Mouse (Mus musculus) layer of hippocampus, adult 18-20 months (tissue): Measurements from ENCODE around the gene Olfr432. TPM values are rescaled to one million over a fixed set of nuclear protein-coding genes. Genes with fewer than 3 reads are reported as not detected.
"Not testable (repeated sequence)": the region's sequence is repeated elsewhere in the genome, so short reads cannot be mapped to it uniquely, and the experiment has no call there.

Experiments
- DNase-seq, 2 experiments: peaks; one replicate each; pipeline ENCODE4 v3.0.0; 2022; ENCODE audit warnings: low spot score in 2 of 2
- long read RNA-seq: library from polyadenylated mRNA; stranded (forward); transcript quantifications from one replicate; pipeline ENCODE4 v2.0.0, GENCODE M21; 2021
- total RNA-seq, 2 experiments: library from RNA; stranded (reverse); gene quantifications; 2 replicates each; pipeline ENCODE4 v1.2.3; 2021

Gene Olfr432
- total RNA-seq = not detected
- long read RNA-seq = 0 reads

DNA sequence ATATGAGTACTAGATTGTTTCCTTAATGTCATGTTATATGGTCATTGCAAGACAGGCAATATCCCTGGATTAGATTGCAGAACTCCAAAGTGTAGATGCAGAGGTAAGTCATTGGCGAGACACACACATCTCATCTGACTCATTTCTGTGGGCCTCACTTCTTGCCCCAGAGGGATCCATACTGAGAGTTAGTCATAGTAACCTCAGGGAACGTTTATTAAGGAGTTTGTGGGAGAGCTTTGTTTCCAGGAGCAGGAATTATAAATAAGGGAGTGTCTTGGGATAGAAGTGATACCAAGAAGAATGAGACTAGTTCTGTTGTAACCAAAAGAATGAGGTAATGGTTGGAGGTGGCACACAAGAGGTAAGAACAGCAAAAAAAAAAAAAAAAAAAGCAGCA, at the start of gene Olfr432:
TSS of gene Olfr432 (plus strand) at position 313 of the 400 bp plus-strand sequence.
- DNase-seq = no peak

DNA sequence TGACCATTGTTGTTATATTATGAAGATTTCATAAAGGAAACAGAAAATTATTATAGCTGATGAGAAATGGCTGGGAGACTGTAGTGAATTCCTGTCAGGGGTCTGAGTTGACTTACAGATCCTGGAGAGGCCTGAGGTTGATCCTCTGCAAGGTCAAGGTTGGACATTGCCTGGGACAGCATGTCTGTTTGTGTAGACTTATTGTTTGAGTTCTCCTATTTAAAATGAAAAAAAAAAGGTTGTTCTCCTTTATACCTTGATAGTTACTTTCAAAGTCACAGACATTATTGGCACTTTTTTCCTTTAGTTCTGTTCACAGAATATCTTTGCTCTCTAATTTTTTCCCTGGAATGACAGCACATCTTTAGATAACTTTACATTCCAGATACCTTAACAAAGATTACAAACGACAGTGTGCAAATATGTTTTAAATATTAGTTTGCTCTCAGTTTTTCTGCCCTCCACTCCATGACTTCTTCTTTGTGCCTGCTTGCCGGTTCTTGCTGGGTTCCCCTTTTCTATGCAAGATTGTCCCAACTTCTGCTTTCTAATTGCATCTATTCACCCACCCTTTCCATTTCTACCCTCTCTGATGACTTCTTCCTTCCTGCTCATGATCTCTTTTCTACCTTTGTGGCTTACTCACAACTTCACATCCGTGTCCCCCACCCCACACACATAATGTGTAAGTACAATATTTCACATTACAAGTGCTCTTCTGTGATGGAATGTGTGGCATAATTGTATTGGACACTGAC, 44.5 kb upstream of the Olfr432 start:
- not testable (repeated sequence) for DNase-seq

DNA sequence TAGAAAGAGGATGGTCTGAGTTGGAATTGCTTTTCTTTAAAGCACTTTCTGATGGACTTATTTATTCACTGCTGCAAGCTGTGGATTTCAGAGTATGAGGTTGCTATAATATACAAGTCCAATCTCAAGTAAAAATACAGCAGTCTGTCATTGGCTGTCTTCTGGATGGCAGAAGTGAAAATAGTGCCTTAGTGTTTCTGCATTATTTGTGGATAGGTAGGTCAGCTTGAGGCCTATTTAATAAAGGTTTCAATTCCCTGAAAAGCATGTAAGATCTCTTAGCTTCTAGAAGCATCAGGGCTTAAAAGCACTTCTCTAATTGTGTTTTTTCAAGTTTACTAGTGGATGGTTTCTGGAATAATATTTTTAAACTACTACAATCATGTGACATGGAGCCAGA, 42.0 kb upstream of the Olfr432 start:
- not testable (repeated sequence) for DNase-seq

DNA sequence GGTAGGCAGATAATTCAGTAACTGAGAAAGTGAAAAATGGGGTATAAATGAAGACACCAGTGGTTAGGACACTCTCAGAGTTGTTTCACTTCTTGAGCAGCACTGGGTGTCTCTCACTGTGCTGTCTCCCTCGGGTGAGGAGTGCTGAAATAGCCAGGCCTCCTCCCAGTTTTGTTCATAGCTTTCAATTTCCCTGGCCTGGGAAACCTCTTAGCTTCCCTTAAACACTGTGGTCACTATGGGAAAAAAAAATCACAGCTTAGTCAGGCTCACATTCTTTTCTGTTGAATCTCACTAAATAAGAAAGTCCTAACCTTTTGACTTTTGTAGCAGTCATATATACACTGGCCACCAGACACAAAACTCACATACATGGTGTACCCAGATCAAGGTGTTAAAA, 17.3 kb upstream of the Olfr432 start, which contains the start of gene Ifi205:
TSS of gene Ifi205 (minus strand) at position 113 of the 400 bp plus-strand sequence.
- DNase-seq = no peak

DNA sequence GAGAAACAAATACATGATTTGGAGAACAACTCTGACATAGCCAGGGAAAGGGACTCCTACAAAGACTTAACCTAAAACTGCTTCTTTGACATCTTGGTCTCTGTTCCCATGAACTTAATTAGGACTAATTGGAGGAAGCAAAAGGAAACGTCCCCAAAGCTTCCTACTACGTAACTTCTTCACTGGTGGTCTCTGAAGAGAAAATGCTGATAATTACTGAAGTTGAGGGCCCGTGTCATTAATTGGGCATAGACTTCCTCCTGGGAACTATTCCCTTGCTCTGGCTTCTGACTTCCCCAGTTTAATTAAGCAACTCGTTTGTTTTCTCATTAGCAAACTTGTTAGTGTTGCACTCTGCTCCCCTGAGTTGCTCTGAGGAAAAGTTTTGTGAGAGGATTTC, 13.2 kb upstream of the Olfr432 start:
- no peak for DNase-seq

DNA sequence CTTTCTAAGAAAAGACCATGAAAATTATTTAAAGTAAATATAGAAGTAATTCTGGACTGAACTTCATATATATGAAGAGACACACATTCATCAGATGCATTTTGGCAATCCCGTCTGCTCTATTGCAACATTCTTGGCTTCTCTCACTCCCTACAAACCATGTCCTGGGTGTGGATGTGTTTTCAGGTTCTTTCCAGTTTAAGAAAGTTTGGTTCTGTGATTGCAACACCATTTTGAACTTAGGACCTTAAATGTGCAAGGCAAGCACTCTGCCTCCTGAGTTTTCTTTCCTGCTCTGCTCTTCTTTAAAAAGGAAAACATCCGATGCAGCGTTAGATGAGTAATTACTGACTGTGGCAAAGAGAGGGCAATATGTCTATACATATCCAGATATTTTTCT, 10.5 kb upstream of the Olfr432 start:
- no peak for DNase-seq

DNA sequence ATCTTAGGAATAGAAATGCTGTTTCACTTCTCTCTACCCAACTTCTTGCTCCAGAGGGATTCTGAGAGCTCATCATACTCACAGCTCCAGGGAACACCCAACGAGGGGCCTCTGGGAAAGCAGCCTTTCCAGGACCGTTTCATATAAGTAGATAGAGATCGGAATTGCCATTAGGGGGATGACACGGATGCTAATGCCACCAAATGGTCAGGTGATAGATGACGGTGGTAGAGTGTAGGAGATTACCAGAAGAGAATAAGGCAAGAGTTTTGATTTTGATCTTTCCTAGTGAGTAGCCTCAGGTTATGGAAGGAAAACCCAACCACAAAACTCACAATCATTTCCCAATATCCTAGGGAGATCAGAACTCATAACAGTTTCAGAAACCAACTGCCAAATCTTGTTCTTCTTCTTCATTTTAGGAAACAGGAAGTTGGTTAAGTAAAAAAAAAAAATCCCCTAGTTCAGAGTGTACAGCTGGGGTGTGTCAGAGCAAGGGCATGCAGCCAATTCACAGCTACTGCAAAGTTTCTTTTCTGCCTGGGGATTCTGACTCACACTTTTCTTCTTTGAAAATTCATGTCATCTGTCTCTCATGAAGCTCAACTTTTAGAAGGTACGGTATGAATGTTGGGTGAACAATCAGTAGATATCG, 8.4 kb upstream of the Olfr432 start, which contains the start of gene Olfr433:
TSS of gene Olfr433 (plus strand) at position 183 of the 655 bp plus-strand sequence.
- peak; percentile 6 to 27 for DNase-seq

DNA sequence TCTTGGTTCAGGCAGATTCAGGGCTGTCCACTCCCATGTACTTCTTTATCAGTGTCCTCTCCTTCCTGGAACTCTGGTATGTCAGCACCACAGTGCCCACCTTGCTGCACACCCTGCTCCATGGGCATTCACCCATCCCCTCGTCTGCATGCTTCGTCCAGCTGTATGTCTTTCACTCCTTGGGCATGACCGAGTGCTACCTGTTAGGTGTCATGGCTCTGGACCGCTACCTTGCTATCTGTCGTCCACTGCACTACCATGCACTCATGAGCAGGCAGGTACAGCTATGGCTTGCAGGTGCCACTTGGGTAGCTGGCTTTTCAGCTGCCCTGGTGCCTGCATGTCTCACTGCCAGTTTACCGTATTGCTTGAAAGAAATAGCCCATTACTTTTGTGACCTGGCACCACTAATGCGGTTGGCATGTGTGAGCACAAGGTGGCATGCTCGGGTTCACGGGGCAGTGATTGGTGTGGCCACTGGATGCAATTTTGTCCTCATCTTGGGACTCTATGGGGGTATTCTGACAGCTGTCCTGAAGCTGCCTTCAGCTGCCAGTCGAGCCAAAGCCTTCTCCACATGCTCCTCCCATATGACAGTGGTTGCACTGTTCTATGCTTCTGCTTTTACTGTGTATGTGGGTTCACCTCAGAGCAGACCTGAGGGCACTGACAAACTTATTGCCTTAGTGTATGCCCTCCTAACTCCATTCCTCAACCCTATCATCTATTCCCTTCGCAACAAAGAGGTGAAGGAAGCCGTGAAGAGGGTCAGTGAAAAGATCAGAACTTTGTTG, 6.7 kb upstream of the Olfr432 start:
- not testable (repeated sequence) for DNase-seq

DNA sequence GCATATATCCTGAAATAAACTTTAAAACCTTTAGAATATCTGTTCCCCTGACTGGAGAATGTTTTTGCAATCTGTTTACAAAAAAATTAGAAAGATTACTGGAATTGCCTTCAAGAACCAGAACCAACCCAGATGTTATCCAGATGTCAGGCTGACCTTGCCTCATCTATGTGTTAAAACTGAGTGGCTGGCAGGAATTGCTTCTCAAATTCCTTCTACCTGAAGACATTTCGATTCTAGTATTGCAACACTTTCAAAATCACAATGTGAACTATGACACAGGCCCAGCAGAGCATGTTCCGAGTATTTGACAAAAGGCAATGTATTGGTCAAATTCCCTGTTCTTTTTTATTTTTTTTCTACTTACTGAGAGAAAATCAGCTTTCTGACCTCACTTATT, 4.6 kb upstream of the Olfr432 start:
- no peak for DNase-seq

DNA sequence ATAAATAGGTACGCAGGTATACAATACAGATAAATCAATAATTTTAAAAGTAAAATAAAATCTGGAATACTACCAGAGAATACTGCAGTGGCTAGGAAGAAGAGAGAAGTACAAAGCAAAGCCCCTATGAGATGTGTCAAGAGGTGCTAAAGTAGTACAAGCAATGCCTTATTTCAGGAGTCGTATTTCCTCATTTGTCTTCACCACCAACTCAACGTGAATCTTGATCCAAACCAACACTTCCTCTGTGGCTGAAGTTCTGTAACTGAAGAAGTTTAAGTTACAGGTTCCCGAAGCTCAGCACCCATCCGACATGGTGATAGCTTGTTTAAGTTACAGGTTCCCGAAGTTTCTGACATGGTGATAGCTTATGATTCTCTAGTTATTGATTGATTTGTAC, 778 bp upstream of the Olfr432 start:
- DNase-seq = not testable (repeated sequence)

DNA sequence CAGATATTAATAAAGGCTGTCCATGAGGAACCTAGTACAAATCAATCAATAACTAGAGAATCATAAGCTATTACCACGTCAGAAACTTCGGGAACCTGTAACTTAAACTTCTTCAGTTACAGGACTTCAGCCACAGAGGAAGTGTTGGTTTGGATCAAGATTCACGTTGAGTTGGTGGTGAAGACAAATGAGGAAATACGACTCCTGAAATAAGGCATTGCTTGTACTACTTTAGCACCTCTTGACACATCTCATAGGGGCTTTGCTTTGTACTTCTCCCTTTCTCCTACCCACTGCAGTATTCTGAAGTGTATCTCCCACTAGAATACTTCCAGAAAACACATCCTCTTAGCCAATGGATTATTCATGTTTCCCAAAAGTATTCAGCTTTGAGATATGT, 352 bp downstream of the Olfr432 start:
- not testable (repeated sequence) for DNase-seq

DNA sequence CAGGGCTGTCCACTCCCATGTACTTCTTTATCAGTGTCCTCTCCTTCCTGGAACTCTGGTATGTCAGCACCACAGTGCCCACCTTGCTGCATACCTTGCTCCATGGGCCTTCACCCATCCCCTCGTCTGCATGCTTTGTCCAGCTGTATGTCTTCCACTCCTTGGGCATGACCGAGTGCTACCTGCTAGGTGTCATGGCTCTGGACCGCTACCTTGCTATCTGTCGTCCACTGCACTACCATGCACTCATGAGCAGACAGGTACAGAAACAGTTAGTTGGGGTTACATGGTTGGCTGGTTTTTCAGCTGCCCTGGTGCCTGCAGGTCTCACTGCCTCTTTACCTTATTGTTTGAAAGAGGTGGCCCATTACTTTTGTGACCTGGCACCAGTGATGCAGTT, 1.5 kb downstream of the Olfr432 start:
- DNase-seq = no peak

DNA sequence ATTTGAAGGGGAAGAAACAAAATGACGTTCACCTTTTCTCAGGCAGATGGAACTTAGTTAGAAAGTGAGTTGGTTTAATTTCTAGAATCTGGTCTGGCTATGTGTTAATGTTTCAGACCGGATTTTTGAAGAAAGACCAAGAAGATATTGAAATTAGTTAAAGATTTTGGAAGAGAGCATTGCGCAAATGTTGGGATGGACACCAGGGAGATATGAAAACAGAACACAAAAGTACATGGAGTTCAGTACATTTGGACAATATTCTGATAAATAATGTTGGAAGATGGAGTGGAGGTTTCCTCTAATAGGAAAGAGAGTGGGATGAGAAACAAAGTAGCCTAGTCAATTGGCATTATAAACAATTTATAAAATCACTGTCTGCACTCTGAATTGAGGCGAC, 2.5 kb downstream of the Olfr432 start:
- DNase-seq = no peak

DNA sequence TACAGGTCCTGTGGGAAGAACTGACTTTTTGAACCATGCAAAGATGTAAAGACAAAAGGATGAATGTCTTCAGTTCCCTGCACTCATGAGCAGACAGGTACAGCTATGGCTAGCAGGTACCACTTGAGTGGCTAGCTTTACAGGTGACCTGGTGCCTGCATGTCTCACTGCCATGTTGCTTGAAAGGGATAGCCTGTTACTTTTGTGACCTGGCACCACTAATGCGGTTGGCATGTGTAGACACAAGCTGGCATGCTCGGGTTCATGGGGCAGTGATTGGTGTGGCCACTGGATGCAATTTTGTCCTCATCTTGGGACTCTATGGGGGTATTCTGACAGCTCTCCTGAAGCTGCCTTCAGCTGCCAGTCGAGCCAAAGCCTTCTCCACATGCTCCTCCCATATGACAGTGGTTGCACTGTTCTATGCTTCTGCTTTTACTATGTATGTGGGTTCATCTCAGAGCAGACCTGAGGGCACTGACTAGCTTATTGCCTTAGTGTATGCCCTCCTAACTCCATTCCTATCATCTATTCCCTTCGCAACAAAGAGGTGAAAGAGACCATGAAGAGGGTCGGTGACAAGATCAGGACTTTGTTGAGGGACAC, 3.0 kb downstream of the Olfr432 start:
- DNase-seq = no peak

DNA sequence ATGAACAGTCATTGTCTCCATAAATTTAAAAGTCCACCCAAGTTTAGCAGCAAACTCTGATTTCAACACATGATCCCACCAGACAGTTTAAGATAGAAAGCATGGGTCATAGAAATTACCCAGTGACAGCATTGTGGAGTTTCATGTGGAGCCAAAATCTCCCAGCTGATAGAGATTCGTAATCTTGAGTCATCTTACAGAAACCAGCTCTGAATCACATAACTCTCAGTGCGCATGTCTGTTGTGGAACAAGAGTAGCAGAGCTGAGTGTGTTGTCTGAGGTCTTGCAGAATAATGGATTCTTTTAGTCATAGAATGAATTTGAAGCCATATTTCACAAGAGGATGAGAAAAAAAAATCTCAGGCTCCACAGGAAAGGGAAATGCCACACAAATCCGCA, 4.0 kb downstream of the Olfr432 start:
- peak in 1 of 2 experiments; percentile 13 for DNase-seq

DNA sequence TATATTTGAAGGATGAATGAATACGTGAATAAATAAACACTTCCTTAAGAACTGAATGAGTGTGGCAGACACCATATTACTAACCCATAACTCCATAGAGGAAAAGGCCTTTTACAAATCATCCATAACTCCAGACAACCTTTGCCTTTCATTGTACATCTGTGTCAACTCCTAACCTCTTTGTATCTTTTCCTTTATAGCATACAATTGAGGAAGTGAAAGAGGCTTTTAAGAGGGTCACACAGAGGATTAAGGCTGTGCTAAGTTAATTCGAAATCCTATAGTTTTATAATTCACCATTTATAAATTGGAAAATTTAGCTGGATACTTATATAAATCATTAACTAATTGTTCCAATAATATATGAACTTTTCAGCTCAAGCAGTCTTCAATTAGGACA, 6.2 kb downstream of the Olfr432 start:
- DNase-seq = no peak

DNA sequence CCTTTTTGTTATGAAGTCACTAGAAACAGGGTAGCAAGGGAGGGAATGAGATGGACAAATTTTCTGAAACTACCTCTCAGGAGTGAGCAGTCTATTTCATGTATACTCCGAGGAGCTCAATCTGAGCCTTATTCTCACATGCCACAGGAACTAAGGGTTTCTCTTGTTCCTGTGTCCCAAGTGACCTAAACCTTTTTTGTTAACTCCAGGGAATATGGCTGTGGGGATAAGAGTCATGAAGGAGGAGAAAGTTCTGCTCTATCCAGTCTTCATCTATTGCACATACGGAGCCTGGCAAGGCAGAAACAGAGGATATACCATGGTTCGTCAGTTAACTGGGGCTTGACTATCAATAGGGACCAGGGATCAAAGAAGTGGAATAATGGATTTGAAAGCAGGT, 17.3 kb downstream of the Olfr432 start, which contains the start of gene Olfr430:
TSS of gene Olfr430 (plus strand) at position 301 of the 400 bp plus-strand sequence.
- DNase-seq = no peak

DNA sequence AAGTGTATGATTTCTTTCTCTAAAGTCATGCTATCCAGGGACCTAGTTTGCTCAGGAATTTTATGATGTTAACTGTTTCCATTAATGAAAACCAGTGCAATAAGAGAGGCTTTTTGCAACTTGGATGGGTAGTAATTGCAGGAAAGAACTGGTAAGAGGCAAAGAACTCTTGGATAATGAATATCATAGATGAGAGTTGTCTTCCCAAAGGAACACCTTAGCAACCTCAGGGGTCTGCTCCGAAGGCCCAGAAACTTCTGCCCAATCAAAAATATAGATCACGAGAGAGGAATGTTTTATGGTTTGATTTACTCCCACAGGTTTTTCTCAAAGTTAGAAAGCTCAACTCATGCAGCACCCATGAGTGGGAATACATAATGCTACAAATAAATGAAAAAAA, 35.0 kb downstream of the Olfr432 start, which contains the start of gene Olfr429:
TSS of gene Olfr429 (plus strand) at position 301 of the 400 bp plus-strand sequence.
- no peak for DNase-seq

DNA sequence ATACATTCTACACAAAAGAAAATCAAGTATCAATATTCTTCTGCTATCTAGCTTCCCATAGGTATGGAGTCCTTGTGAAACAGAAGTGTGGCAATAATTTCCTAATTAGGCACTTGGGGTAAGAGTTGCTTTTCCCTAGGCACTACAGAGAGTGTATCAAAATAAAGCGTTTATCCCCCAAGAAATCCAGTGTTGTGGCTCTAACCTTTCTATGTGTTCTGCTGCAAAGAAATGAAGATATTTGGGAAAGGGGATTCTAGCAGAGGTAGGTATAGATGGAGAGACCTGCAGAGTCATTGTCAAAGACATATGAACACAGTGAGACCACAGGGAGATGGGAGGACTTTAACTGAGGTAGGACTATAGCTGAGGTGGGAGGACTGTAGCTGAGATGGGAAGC, 47.6 kb downstream of the Olfr432 start, which contains the start of gene Olfr427:
TSS of gene Olfr427 (plus strand) at position 301 of the 400 bp plus-strand sequence.
- DNase-seq = no peak

DNA sequence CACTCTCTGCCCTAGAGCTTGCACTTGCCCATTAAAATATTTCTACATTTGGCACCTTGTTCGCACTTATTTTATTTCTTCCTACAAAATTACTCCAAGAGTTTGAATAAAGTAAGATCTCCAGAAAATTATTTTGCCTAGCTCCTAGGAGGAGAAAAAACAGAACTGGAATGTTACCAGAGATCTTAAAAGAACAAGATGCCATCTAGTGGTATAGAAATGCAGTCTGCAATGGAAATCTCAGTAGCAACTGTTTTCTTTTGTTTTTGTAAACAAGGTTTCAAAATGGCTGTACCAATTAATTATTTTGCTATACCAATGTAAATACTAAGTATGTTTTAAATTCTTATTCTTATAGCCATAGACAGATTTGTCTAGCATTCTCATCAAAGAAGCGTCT, 54.7 kb downstream of the Olfr432 start:
- peak in 1 of 2 experiments; percentile 1 for DNase-seq
